Mouse (Mus musculus): ENCODE results near the gene Dyrk1a.

Gene Dyrk1a

DNA sequence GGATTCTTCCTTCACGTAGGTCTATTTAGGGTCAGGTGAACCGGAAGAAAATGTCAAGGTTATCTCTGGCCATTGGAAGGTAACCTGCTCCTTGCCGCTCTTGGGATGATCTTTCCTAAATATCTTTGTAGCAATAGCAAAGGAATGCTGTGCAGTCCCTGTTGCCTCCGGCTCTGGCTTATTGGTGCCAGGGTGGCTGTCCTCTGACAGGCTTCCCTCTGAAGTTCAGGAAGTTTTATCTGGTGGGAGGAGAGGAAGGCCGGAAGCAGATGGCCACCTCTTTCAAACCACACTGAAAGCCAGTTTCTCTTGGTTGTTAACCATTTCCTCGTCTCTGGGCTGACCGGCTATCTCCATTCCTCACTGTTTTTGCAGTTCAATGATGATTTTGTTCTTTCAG lies 10.5 kb upstream of the Dyrk1a start:
- no peak for DNase-seq (ENCODE audit: low spot score in 2 of 2)

DNA sequence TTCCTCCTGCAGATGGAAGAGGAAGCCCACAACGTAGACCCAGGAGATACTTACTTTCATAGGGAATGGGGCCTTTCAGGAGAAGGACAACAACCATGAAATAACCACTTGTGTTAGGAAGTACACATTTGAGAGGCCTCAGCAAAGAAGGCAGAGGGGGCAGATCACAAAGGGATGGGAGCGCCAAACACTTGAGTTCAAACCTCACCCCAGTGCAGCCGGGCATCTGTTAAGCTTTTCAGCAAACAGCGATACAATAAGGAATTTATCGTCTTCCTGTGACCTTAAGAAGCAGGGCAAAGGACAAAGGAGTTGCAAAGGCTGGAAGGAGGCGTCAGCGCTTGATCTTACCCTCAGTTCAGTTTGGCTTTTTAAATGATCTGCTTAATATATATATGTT lies 10.0 kb upstream of the Dyrk1a start:
- no peak for DNase-seq (ENCODE audit: low spot score in 2 of 2)

DNA sequence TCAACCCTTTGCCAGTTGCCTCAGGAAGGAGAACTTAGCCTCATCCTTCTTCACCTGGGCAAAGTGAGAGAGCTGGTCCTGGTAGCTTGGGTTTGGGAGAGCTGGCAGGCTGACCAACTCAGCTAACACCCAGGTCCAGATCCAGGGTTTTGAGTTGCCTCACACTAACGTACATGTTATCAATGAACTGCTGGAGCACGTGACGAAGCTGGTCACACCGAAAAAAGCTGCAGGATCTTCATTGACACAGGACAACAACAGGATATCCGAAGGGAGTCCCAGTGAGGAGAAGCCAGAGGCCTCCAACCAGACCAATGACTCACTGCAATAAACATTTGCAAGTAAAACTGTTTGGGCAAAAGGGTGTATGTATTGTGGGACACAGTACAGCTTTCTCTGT lies 9.2 kb upstream of the Dyrk1a start:
- DNase-seq (ENCODE audit: low spot score in 2 of 2) = no peak

DNA sequence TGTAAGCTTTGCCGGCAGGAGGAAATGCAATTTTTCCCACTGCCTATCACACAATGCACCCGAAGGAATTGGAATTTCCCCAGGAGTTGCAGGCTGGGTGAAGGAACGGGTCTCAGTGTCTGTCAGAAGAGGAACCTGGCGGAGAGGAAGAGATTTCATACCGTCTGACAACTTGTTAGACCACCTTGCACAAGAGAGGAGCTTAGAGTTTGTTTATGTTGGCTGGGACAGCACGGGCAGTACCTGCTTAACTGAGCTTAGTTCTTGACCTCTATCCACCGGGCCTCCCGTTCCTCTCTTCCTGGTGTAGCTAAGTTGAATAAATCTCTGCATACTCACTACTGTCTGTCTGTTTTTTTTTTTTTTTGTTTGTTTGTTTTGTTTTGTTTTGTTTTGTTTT lies 3.7 kb upstream of the Dyrk1a start:
- DNase-seq (ENCODE audit: low spot score in 2 of 2) = no peak

DNA sequence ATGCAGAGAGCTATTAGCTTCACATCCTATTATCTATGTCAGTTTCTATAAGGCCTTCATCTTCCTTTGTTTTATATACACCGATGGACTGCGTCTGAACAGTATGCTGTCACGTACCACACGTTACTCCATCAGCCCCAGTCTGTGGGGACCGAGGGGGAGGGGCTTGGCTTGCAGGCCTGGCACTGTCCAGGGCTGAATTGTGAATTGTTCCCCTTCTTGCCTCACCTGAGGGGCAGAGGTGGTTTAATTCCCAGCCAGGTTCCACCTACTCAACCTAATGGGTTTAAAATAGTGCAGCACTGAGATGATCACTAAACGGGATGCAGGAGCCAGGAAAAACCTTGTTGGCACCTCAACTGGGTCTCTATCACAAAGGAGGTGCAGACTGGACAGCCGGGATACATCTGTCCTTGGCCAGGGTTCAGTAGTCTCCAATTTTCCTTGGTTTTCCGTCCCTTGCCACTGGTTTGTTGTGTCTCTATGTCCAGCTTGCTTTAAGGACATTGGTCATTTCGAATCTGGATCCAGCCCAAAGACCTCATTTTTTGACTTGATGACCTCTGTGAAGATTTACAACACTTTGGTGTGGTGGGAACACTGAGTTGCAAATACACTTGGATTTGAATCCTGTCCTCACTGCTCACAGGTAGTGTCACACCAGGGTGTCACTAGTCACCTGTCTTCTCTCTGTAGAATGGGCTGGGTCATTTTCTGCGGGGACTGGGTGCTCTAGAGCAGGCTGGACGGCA lies 2.8 kb upstream of the Dyrk1a start:
- DNase-seq (ENCODE audit: low spot score in 2 of 2) = no peak

DNA sequence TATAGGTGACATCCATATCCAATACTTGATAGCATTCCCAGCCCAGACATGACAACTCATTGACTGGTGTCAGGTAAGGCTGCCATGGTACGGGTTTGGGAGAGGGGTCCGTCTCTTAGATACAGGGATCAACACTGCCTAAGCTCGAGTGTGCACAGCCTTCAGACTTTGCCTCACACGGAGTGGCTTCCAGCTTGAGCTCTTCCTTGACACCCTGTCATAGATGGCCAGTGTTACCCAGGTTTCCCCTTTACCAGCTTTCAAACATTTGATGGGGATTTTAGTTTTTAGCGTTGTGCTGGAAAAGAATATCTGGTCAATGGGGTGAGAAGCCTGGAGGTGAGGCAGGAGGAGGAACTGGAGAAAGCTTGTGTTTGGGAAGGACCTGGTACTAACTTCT lies 2.1 kb upstream of the Dyrk1a start:
- DNase-seq (ENCODE audit: low spot score in 2 of 2) = no peak

DNA sequence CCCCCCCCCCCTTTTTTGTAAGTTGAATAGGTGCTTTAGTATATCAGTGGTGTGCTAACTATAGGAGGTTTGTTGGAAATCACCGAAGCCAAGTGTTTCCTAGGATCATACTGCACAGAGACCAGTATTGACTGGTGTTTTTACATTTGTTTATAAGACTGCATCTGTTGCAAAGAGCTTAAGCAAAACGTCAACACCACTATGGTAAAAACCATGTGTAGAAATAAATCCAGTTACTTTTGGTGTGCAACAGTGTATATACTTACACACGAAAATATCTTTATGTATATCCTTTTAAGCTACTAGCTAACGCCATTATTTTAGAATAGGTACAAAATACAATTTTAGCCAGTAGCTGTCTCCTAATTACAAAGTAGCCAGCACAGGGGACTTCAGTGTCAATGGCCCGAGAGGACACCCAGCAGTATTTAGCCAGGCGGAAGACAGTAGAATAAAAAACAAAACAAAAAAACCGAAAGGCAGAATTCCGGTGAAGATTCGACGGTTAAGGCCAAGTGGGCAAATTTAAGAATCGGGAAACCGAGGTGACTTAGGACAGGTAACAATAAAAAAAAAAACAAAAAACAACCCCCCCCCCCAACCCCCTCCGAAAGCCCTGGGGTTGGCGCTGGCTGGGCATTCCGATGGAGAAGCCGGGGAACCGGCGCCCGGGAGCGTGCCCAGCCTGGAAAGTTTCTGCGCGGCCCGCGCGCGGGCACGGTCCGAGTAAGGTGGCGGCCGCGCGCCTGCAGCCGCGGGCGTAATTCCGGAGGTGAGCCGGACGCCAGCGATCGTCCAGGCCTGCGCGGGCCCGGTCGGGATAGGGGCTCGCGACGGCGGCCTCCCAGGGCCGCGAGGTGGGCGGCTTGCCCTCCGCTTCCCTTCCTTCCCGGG lies 1.2 kb upstream of the Dyrk1a start:
- DNase-seq (ENCODE audit: low spot score in 2 of 2) = no peak

DNA sequence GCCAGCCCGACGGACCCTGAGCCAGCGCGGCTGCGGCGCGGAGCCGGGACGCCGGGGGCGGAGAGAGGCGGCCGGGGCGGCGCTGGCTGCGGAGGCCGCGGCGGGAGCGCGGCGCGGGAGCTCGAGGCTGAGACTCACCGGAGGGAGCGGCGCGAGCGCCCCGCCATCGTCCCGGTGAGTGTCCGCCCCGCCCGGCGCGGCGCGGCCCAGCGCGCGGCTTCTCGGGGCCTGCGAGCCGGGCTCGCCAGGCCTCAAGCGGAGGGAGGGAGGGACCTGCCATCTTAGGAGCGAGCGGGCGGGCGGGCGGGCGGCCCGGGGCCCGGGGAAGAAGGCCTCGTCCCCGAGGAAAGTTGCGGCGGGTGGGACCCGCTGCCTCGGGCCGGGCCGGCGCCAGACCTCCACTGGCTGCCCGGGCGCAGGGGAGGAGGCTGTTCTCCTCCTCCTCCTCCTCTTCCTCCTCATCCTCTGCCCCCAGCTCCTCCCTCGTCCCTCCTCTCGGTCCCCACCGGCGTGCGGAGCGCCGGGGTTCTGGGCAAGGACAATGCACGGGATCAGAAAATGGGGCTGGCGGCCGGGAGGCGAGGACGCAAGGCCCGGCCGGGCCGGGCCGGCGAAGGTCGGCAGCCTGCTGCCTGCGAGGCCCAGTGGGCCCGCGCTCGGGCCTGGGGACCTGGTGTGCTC lies 691 bp downstream of the Dyrk1a start:
- peak in 1 of 2 experiments; percentile 35 for DNase-seq (ENCODE audit: low spot score in 2 of 2)

DNA sequence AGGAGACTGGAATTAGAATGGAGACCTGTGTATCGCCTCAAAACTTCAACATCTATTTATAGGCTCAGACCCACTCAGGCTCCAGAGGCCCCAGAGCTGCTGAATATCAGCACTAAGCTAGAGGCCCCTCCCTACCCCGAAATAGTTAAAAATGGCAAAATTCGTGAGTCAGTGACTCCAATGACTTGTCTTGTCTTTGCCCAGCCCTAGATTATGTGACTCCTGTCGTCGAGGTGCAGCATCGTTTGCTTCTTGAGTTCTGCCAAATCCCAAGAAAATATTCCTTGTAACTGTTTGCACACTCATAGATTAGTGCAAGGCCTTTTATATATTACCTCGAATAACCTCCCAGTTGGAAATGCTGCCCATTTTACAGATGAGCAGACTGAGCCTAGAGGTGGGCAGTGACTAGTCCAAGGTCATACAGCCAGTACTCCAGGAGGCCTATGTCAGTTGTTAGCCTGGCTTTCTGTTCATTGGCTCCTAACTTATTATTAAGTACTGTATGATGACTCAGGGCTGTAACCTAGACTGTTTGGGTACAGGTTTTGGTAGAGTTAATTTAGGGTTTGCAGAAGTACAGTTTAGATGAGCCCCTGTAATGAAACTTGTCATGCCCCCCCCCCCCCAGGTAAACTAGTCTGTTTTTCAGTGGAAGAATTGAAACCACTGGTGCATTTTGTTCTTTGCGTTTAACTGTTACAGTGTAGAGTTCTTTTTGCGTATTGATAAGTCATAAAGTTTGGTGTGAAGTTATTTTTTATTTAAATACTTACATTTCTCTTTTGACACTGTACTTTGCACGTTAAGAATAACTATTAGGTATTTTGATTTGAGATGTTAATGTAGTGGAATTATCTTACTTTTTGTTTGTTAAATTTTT lies 1.5 kb downstream of the Dyrk1a start:
- no peak for DNase-seq (ENCODE audit: low spot score in 2 of 2)

DNA sequence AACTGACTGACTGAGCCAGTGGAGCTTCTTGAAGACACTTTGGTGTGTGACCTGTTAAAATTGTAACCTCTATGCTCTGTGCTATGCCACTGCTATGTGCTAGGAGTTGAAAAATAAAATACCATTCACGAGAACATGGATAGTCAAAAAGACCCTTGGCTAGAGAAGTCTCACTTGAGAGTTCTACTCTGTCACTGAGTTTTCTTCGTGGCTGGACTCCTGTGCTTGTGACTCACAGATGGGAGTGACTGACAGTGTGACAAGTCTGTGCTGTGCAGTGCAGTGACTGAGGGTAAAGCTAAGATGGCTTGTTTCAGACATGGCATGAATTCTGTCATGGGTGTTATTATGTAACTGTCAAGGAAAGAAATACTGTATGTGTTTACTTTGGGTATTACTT lies 2.6 kb downstream of the Dyrk1a start:
- no peak for DNase-seq (ENCODE audit: low spot score in 2 of 2)

DNA sequence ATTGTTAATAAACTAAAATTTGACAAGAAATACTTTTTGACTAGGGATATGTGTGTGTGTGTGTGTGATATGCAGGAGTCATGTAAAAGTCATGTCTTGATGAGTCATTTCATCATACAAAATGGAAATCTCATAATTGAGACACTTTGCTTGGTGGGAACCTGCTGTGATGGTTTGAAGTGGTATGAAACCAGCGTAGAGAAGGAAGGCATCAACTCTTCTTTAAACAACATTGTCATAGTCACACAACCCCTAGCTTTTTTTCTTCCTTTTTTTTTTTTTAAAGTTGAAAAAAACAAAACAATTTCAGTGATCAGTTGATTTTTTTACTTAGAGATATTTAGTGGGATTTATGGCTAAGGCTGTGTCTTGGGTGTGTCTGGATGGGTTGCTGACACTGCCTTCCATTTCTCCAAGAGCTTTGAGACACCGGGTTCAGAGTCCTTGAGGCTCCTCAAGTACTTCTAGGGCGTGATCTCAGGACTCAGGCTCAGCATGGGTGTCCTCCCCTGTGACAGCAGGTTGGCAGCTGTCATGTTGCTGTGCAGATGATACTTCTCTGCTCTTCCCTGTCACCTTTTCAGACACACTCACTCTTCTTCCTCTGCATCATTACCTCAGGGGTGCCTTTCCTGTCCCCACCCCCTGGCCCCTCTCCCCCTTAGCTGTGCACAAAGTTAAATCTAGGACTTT lies 4.4 kb downstream of the Dyrk1a start:
- DNase-seq (ENCODE audit: low spot score in 2 of 2) = no peak

DNA sequence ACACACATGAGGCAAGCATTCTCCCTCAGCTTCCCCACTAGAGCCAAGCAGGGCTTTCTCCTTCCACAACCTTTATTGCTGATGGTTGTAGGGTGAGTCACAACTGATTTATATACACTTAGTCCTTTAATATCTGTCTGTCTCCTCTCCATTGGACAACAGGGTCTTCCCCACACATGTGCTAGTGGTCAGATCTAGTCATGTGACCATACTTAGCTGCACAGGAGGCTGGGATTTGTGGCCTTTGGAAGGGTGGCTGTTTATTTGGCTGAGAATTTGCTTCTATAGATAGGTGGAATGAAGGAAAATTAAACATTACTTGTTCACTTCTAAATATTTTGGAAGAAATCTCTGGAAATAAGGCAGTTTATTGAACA lies 4.9 kb downstream of the Dyrk1a start:
- DNase-seq (ENCODE audit: low spot score in 2 of 2) = no peak

DNA sequence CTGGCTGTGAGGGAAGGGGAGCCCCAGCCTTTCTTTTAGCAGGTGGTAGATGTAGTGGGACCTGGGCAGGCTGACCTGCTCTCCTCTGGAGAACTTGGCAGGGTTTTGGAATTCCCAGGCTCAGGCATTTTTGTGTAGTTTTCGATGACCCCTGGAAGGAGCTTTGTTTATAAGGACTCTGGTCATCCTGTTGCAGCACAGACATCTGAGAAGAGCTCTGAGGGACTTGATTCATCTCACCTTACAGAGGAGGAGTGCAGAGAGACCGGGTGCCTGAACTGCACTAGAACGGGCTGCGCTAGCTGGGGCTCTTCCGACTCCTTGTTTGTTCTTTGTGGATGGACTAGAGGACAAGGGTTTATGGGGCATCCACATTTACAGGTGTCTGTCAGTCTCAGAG lies 5.9 kb downstream of the Dyrk1a start:
- no peak for DNase-seq (ENCODE audit: low spot score in 2 of 2)

DNA sequence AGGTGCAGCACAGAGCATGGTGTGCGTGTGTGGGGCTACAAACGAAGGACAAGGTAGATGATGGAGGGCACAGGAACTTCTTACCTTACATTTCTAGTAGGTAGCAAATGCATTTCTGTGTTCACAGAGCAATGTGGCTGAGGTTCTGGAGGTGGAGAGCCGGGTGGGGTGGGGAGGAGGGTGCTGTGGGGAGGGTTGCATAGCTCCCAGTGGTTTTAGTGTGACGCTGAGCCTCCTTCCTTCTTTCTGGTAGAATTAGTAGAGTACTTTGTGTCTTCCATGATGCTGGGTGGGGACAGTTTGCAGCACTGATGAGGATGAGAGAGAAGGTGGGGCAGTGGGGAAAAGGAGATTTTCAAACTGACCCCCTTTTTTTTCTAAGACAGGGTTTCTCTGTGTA lies 9.5 kb downstream of the Dyrk1a start:
- no peak for DNase-seq (ENCODE audit: low spot score in 2 of 2)

DNA sequence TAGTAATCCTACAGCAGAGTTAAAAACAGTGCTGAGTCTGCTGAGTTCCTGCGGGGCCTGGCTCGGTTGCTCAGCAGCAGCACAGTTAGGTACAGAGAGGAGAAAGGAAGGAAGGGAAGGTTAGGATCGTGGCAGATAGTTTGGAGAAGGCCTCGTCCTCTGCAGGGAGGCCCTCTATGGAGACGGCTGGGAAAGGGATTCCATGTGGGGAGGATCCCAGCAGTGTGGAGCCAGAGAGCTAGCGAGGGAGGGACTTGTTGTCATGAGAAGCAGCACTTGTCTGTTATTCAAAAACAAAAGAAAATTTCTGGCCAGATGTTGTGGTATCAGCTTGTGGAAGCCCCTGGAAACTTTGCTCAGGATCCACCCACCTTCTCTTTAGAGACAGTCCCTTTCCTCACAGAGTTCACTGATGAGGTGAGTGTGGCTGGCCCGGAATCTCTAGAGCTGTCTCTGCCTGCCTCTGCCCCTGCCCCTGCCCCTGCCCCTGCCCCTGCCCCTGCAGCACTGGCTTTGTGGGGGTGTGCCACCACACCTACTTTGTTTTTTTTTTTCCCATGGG lies 11.1 kb downstream of the Dyrk1a start:
- no peak for DNase-seq (ENCODE audit: low spot score in 2 of 2)

DNA sequence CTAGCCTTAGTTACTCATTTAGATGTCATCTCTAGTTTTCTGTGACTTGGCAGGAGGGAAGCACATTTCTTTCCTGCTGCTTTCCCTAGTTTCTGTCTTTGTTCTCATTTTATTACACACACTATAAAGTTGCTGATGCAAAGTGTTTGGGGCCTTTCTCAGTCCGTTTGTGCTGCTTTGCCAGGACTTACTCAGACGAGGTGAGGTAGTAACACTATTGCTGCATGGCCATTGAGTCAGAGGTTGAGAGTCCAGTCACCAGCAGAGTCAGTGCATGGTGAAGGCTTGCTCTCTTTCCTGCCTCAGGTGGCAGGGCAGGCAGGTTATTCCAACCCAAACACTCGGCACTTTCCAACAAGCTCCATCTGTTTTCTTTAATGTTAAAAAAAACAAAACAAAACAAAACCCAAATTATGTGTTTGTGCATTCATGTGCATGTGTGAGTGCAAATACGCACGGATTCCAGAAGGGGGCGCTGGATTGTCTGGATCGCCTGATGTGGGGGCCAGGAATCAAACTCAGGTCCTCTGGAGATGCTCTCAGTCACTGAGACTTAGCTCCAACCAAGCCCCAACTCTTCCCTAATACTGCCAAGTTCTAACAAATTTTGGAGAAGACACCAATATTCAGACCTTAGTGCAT lies 16.7 kb downstream of the Dyrk1a start:
- DNase-seq (ENCODE audit: low spot score in 2 of 2) = peak in 1 of 2 experiments; percentile 14

DNA sequence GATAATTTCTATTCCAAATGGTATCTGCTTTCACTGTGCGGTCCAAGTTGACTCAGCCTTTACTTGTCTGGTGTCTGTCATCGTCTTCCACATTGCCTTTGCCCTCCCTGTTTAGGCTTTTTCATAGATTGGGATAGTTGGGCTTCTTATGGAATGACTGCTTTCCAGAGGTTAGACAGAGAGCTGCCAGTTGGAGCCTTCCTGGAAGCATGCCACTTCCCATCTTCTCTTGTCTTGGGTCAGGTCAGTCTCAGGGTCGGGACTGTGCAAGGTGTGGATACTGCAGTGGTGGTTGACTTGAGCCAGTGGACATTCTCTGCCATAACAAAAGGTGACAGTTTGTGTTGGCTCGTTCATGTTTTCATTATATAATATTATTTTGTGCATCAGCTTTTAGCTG lies 17.7 kb downstream of the Dyrk1a start:
- DNase-seq (ENCODE audit: low spot score in 2 of 2) = peak in 1 of 2 experiments; percentile 16

DNA sequence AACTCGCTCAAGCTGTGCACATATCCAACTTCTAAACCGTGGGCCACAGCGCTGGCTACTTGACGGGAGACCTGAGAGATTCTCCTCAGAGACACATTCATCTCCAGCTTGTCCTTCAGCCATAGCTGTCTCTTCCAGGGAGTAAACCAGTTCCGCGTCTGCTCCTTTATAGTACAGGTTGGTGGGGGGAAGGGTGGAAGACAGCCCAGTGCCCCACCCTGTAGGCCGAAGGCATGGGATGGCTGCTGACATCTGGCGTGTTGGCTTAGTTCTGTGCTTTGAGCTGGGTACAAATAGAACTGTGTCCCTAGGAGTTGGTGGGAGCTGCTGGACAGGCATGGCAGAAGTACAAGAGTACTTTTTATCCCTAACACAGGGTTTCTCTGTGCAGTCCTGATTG lies 18.4 kb downstream of the Dyrk1a start:
- DNase-seq (ENCODE audit: low spot score in 2 of 2) = no peak

DNA sequence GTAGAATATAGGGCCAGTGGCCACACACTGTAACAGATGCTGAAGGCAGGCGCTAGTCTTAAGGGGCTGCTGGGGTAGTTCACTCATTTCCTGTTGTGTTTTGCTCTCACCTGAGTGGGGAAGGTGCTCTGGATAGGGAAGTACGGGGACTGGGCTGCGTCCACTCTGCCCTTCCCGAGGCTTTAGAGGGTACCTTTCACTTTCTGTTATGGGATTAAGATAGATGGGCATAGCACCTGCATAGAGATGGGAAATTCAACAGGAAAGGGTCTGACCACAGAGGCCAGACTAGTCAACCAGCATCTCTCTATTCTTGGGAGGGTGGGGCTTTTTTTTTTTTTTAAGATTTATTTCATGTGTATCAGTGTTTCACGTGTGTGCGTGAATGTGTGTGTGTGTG lies 19.2 kb downstream of the Dyrk1a start:
- DNase-seq (ENCODE audit: low spot score in 2 of 2) = no peak

DNA sequence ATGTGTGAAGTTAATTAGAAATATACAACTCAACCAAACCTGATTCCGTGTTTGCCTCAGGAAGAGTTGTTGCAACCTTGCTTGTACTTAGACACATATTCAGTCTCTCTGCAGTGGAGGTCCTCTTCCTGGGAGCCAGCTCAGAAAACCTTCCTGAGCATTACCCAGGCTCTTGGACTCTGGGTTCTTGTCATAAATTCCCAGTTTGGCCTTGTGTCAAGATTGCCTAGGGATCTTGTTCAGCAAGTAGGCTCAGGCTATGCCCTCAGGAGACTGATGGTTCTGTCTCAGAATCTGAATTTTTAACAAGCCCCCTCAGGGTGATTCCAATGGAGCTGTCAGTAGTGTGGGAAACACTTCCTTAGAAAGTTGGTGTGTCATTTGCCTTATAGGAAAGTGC lies 19.8 kb downstream of the Dyrk1a start:
- no peak for DNase-seq (ENCODE audit: low spot score in 2 of 2)

All from cerebellum, postnatal 4 days (tissue).